Mouse (Mus musculus): ENCODE measurements around the gene Vegfd. TPM values are rescaled to one million over a fixed set of nuclear protein-coding genes. Genes with fewer than 3 reads are reported as not detected.

The Vegfd gene
- polyA plus RNA-seq, 1 experiment from 2014 or later, result 10.9 TPM

DNA sequence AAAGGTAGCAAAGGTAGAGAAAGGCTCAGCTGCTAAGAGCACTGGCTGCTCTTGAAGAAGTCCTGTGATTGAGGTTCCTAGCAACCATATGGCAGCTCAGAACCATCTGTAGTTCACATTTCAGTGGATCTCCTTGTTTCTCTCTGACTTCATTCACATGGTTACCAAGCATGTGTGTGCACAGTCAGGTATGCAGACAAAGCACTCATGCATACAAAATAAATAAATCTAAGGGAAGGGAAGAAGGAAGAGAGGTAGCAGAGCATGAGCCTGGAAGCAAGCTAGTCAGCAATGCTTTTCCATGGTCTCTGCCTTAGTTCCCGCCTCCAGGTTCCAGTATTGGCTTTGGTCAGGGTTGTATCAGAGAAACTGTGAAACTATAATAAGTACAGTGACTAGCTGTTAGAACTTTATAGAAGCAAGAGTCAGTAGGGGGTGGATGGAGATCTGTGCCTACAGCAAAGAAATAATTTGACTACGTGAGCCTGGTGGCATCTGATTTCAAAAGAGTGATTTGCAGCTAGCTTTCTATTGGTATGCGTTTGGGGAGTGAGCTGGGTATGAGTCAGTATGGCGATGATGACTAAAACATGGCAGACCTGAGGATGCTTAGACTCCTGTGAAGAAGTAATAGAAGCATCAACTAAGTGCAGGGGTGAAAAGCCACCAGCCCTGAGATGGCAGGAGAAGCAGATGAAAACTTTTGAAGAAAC is 7.9 kb upstream of the Vegfd start:
- Histone ChIP-seq H3K4me3 (replicated peaks; ENCODE audit: low read depth, low read length) (no peak overlapping the region), H3K4me2 (ENCODE audit: low read length) (no peak overlapping the region), H3K4me1 (replicated peaks; ENCODE audit: insufficient read depth, low read length) (no peaks in the 10 kb centered on the region), H3K27ac (no peak overlapping the region), H3K9ac (ENCODE audit: low read depth, low read length) (no peak overlapping the region), H3K27me3 (ENCODE audit: insufficient read depth, low read length) (no peaks in the 10 kb centered on the region), H3K9me3 (replicated peaks; ENCODE audit: low read length) (no peaks in the 10 kb centered on the region), H3K36me3 (ENCODE audit: insufficient read depth, low read length) (no peaks in the 10 kb centered on the region)
- 64% methylated on average over 4 of the region's 4 CpGs for WGBS
- DNase-seq (ENCODE audit: low spot score), result no peak
- TF ChIP-seq CTCF (IDR thresholded peaks at IDR 0.05; ENCODE audit: low read depth), result no peak
- no peak for ATAC-seq (replicated peaks; ENCODE audit: low FRiP score, low read depth)

DNA sequence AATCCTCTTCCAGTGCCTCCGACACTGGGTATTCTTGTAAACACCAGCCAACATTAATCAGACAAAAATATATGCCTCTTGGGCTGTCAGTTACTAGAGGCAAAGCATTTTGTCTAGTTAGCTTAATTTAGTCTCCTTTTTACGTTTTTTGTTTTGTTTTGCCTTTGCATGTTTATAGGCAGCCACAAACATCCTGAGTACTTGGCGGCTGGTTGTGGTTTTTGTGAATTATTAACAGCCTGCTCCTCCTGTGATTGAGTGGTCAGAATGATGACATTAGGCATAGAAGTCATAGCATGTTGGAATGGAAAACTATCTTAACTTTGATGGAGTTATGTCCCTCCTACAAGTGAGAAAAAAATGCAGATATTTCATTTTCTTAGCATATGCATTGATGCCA is 2.6 kb upstream of the Vegfd start:
- Histone ChIP-seq H3K27ac (no peak overlapping the region), H3K9ac (ENCODE audit: low read depth, low read length) (no peak overlapping the region), H3K27me3 (ENCODE audit: insufficient read depth, low read length) (no peaks in the 10 kb centered on the region), H3K4me3 (replicated peaks; ENCODE audit: low read depth, low read length) (no peak overlapping the region), H3K4me1 (replicated peaks; ENCODE audit: insufficient read depth, low read length) (no peaks in the 10 kb centered on the region), H3K36me3 (ENCODE audit: insufficient read depth, low read length) (no peaks in the 10 kb centered on the region), H3K9me3 (replicated peaks; ENCODE audit: low read length) (no peaks in the 10 kb centered on the region), H3K4me2 (ENCODE audit: low read length) (no peak overlapping the region)
- WGBS, result 59% methylated on average over 3 of the region's 3 CpGs
- no peak for TF ChIP-seq CTCF (IDR thresholded peaks at IDR 0.05; ENCODE audit: low read depth)
- DNase-seq (ENCODE audit: low spot score), result no peak
- no peak for ATAC-seq (replicated peaks; ENCODE audit: low FRiP score, low read depth)

DNA sequence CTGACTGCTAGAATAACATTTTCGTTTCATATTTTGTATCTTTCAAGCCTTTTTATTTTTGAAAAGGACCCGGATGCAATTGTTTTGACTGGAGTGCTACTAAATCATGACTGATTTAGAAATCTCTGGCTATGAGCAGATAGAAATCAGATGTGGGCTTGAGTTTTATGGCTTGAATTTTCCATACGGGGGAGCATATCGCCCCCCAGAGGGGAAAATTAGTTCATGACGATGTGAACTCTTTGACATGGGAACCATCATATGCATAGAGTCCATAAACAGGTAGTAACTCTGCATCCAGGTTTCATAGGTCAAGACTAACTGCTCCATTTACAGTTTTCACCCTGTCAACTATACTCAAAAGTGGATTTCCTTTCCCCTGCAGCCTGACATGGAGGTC is 1.4 kb downstream of the Vegfd start:
- Histone ChIP-seq H3K9ac (ENCODE audit: low read depth, low read length) (no peak overlapping the region), H3K27ac (no peak overlapping the region), H3K4me2 (ENCODE audit: low read length) (peak overlapping the region; percentile 21; the same call in 1 of the 2 replicates), H3K4me3 (replicated peaks; ENCODE audit: low read depth, low read length) (no peak overlapping the region), H3K36me3 (ENCODE audit: insufficient read depth, low read length) (no peaks in the 10 kb centered on the region), H3K27me3 (ENCODE audit: insufficient read depth, low read length) (no peaks in the 10 kb centered on the region), H3K9me3 (replicated peaks; ENCODE audit: low read length) (no peaks in the 10 kb centered on the region), H3K4me1 (replicated peaks; ENCODE audit: insufficient read depth, low read length) (no peaks in the 10 kb centered on the region)
- DNase-seq (ENCODE audit: low spot score), result peak; percentile 44
- WGBS, result 50% methylated on average over 5 of the region's 5 CpGs
- ATAC-seq (replicated peaks; ENCODE audit: low FRiP score, low read depth), result no peak
- TF ChIP-seq CTCF (IDR thresholded peaks at IDR 0.05; ENCODE audit: low read depth), result peak; percentile 49; the same call in 1 of the 2 replicates

DNA sequence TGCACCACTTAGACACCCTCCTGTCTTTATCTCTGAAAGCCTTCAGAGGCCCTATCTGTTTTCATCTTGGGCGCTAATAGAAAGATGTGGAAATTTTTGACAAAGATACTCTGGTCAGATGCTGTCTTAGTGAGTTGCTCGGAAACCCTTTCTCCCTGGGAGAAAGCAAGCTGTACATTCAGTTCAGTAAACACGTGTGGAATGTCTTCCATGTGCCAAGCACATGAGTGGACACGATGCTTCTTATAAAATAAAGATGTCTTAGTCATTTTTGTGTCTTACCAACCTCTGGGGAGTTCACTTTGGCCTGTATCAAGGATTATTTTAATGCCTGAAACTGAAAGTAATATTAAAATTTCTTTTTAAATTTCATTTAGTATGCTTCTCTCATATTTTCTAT is 6.5 kb downstream of the Vegfd start:
- DNase-seq (ENCODE audit: low spot score), result no peak
- Histone ChIP-seq H3K9me3 (replicated peaks; ENCODE audit: low read length) (no peaks in the 10 kb centered on the region), H3K27me3 (ENCODE audit: insufficient read depth, low read length) (no peaks in the 10 kb centered on the region), H3K36me3 (ENCODE audit: insufficient read depth, low read length) (no peaks in the 10 kb centered on the region), H3K4me1 (replicated peaks; ENCODE audit: insufficient read depth, low read length) (no peaks in the 10 kb centered on the region), H3K9ac (ENCODE audit: low read depth, low read length) (no peak overlapping the region), H3K4me3 (replicated peaks; ENCODE audit: low read depth, low read length) (no peak overlapping the region), H3K4me2 (ENCODE audit: low read length) (no peak overlapping the region), H3K27ac (no peak overlapping the region)
- no peak for ATAC-seq (replicated peaks; ENCODE audit: low FRiP score, low read depth)
- WGBS, result 79% methylated on average over 4 of the region's 4 CpGs
- TF ChIP-seq CTCF (IDR thresholded peaks at IDR 0.05; ENCODE audit: low read depth), result no peak

DNA sequence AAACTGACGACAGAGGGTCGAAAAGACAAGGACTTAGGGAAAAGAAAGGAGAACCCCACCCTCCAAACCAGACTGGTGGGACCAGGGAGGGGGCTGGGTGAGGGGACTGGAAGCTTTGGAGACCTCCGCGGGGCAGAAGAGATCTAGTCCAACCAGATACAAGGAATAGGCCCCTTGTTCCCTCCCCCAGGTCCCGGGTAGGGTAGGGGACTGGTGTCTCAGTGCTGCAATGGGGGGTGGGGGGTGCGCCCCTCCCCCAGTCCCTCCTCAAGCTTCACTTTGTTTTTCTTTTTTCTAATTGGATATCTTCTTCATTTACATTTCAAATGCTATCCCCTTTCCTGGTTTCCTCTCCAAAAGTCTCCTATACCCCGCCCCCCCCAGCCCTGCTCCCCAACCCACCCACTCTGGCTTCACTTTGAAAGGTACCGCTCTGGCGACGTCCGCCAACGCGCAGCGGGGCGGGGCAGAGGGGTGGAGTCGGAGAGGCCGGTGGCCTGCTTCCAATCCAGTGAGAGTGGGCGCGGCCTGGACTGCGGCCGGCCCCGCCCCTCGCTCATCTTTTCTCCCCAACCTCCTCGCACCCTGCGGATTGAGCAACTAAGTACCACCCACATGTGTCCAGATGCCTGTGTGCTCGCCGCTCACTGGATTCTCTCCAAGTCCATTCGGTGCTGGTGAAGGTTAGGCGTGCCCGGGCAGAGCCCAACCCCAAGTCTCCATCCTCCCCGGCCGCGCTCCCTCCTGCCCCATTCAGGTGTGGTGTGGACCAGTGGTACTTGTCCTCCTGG is 8.6 kb downstream of the Vegfd start:
- Histone ChIP-seq H3K4me1 (replicated peaks; ENCODE audit: insufficient read depth, low read length) (no peaks in the 10 kb centered on the region), H3K27me3 (ENCODE audit: insufficient read depth, low read length) (no peaks in the 10 kb centered on the region), H3K27ac (0 out of 2 replicates have a peak overlapping the region, but pooled peaks have one; percentile 19), H3K9ac (ENCODE audit: low read depth, low read length) (0 out of 2 replicates have a peak overlapping the region, but pooled peaks have one; percentile 8), H3K9me3 (replicated peaks; ENCODE audit: low read length) (no peaks in the 10 kb centered on the region), H3K4me2 (ENCODE audit: low read length) (peak overlapping the region; percentile 66), H3K36me3 (ENCODE audit: insufficient read depth, low read length) (no peaks in the 10 kb centered on the region), H3K4me3 (replicated peaks; ENCODE audit: low read depth, low read length) (peak overlapping the region; percentile 28)
- WGBS, result 31% methylated on average over 31 of the region's 33 CpGs
- ATAC-seq (replicated peaks; ENCODE audit: low FRiP score, low read depth) (peak; percentile 96), DNase-seq (ENCODE audit: low spot score) (peak; percentile 84)
- no peak for TF ChIP-seq CTCF (IDR thresholded peaks at IDR 0.05; ENCODE audit: low read depth)

DNA sequence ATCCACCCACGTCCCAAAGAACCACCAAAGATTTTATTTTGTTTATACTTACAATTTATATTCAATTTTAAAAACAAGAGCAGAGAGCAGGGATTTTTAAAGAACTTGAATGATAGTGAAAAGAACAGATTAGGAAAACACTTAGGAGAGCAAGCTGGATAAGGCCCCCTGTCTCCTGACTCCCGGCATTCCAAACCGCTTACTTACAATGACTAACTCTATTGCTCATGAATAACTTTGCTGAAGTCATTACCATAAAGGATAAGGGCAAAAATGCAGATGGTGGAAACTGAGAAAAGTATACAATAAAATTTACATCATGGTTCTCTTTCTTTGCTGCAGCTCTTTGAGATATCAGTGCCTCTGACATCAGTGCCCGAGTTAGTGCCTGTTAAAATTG is 20.9 kb downstream of the Vegfd start:
- no peak for DNase-seq (ENCODE audit: low spot score)
- Histone ChIP-seq H3K27ac (no peak overlapping the region), H3K36me3 (ENCODE audit: insufficient read depth, low read length) (no peaks in the 10 kb centered on the region), H3K4me1 (replicated peaks; ENCODE audit: insufficient read depth, low read length) (no peaks in the 10 kb centered on the region), H3K4me3 (replicated peaks; ENCODE audit: low read depth, low read length) (no peak overlapping the region), H3K9ac (ENCODE audit: low read depth, low read length) (no peak overlapping the region), H3K4me2 (ENCODE audit: low read length) (no peak overlapping the region), H3K27me3 (ENCODE audit: insufficient read depth, low read length) (no peaks in the 10 kb centered on the region), H3K9me3 (replicated peaks; ENCODE audit: low read length) (no peaks in the 10 kb centered on the region)
- 83% methylated on average over 4 of the region's 4 CpGs for whole genome bisulfite sequencing
- ATAC-seq (replicated peaks; ENCODE audit: low FRiP score, low read depth), result no peak
- no peak for TF ChIP-seq CTCF (IDR thresholded peaks at IDR 0.05; ENCODE audit: low read depth)
